Mouse (Mus musculus) CD4-positive helper T cell, adult 2 months (primary cell): ENCODE data around the gene Slc16a4.

Source experiments
- DNase-seq: peaks from one replicate; pipeline ENCODE4 v3.0.0-alpha.2; 2012; ENCODE audit warnings: low read depth, missing footprints, low spot score

The Slc16a4 gene

GRCm38 (mm10) chr3:107290764-107291381, at the start of gene Slc16a4:
Gene Slc16a4 (plus strand): TSS chr3:107291230.
- DNase-seq = no peak

GRCm38 (mm10) chr3:107241389-107242094, 49.5 kb upstream of the Slc16a4 start:
- DNase-seq = no peak

GRCm38 (mm10) chr3:107246876-107247275, 44.2 kb upstream of the Slc16a4 start:
- no peak for DNase-seq

- DNase-seq = no peak
Observed at GRCm38 (mm10) chr3:107249042-107249441, 42.0 kb upstream of the Slc16a4 start.

- DNase-seq = no peak
Observed at GRCm38 (mm10) chr3:107250320-107250719, 40.7 kb upstream of the Slc16a4 start.

GRCm38 (mm10) chr3:107252035-107252434, 39.0 kb upstream of the Slc16a4 start:
- DNase-seq = no peak

- no peak for DNase-seq
Observed at GRCm38 (mm10) chr3:107253925-107254324, 37.1 kb upstream of the Slc16a4 start.

GRCm38 (mm10) chr3:107255992-107256391, 35.0 kb upstream of the Slc16a4 start:
- no peak for DNase-seq

- DNase-seq = no peak
Observed at GRCm38 (mm10) chr3:107256724-107257123, 34.3 kb upstream of the Slc16a4 start.

GRCm38 (mm10) chr3:107257924-107258323, 33.1 kb upstream of the Slc16a4 start:
- no peak for DNase-seq

GRCm38 (mm10) chr3:107260956-107261850, 29.8 kb upstream of the Slc16a4 start:
- no peak for DNase-seq

GRCm38 (mm10) chr3:107261851-107262165, 29.2 kb upstream of the Slc16a4 start:
- DNase-seq = no peak

- no peak for DNase-seq
Observed at GRCm38 (mm10) chr3:107266814-107267345, 24.1 kb upstream of the Slc16a4 start.

- no peak for DNase-seq
Observed at GRCm38 (mm10) chr3:107272433-107272832, 18.6 kb upstream of the Slc16a4 start.

- peak; percentile 65 for DNase-seq
Observed at GRCm38 (mm10) chr3:107273820-107274219, 17.2 kb upstream of the Slc16a4 start.

- no peak for DNase-seq
Observed at GRCm38 (mm10) chr3:107275351-107275750, 15.7 kb upstream of the Slc16a4 start.

GRCm38 (mm10) chr3:107275996-107276395, 15.0 kb upstream of the Slc16a4 start:
- DNase-seq = no peak

- no peak for DNase-seq
Observed at GRCm38 (mm10) chr3:107276626-107277025, 14.4 kb upstream of the Slc16a4 start.

- DNase-seq = peak; percentile 90
Observed at GRCm38 (mm10) chr3:107278479-107279269, 12.4 kb upstream of the Slc16a4 start, which contains the start of gene Lamtor5. Gene Lamtor5 (plus strand): TSS chr3:107278858.

- no peak for DNase-seq
Observed at GRCm38 (mm10) chr3:107286123-107286522, 4.9 kb upstream of the Slc16a4 start.

- no peak for DNase-seq
Observed at GRCm38 (mm10) chr3:107287346-107287745, 3.7 kb upstream of the Slc16a4 start.
